Mouse (Mus musculus) layer of hippocampus, adult 9-10 months (tissue): Measurements from ENCODE around the gene Rab1a.
A peak's percentile ranks its signal among the peaks of the same experiment; 100 is the strongest.

ENCODE experiments used
- DNase-seq: peaks from one replicate; pipeline ENCODE4 v3.0.0; 2022; ENCODE audit warnings: low spot score

The Rab1a gene

DNA sequence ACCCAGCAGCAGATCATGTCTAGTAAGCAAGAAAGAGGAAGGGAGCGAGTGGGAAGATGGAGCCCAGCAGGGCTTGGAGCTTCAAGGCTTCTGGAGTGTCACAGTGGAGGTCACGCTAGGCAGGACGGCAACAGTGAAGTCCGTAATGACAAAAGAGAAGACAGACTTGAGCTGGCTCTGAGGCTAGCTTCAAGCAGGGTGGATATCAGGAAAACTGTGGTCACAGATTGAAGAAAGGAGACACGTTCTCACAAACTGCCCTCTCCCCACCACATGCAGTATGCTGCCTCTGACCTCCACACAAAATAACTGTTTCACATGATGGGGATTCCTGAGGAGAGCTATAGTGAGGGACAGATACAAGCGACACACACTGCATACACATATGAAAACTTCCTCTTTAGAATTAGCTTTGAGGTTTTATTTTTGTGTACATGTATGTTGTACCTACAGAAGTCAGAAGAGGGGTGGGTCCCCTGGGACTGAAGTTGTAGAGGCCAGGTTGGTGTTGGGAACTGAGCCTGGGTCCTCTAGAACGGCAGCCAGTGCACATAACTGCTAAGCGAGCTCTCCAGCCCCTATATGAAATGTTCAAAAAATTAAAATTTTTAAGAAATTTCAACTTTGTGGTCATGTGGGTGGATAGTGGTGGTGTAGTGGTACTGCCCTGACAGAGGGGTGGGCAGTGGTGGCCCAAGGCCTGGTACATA lies 46.1 kb downstream of the Rab1a start:
- no peak for DNase-seq

DNA sequence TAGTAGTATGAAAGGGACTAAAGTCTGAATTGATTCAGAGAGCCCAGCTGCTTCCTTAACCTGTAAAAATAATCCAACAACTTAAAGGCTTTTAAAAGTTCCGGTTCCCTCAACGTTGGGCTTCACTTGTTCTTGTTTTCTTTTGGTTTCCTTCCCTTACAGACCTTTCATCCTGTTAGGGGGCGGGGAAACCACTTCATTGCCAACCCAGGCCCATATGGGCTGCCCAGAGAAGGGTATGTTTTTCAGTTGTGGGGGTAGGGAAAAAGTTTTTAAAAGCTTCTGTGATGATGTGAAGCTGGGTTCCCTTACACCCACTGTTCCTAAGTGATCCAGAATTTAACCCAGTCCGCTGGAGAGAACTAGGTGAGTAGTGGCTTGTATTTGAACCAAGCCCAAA lies 47.0 kb downstream of the Rab1a start:
- DNase-seq, result no peak

GRCm38 (mm10) chr11:20248840-20249239 lies 47.6 kb downstream of the Rab1a start:
- no peak for DNase-seq

GRCm38 (mm10) chr11:20249296-20250110 lies 48.3 kb downstream of the Rab1a start, which contains the start of gene Cep68:
TSS of gene Cep68 (minus strand) at chr11:20249429.
- DNase-seq, result peak; percentile 92

GRCm38 (mm10) chr11:20250476-20251178 lies 49.4 kb downstream of the Rab1a start:
- DNase-seq, result no peak

DNA sequence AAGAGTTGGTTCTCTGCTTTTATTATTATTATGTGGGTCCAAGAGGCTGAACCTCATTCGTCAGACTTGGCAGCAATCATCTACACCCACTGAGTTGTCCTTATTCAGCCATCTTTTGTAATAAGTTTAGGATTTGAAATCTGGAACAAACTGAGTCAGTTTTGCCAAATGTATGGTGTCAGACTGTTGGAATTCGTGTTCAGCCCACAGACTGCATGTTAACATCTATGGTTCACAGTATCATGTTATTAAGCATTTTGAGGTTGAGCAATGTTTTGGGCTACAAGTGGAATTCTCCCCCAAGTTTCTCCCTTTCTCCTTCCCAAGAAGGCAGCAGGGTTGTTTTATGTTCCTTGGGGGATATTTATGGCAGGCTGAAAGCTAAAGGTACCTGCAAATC lies 51.9 kb downstream of the Rab1a start:
- no peak for DNase-seq

- DNase-seq, result no peak
These were observed 53.6 kb downstream of the Rab1a start for GRCm38 (mm10) chr11:20254791-20255190.

DNA sequence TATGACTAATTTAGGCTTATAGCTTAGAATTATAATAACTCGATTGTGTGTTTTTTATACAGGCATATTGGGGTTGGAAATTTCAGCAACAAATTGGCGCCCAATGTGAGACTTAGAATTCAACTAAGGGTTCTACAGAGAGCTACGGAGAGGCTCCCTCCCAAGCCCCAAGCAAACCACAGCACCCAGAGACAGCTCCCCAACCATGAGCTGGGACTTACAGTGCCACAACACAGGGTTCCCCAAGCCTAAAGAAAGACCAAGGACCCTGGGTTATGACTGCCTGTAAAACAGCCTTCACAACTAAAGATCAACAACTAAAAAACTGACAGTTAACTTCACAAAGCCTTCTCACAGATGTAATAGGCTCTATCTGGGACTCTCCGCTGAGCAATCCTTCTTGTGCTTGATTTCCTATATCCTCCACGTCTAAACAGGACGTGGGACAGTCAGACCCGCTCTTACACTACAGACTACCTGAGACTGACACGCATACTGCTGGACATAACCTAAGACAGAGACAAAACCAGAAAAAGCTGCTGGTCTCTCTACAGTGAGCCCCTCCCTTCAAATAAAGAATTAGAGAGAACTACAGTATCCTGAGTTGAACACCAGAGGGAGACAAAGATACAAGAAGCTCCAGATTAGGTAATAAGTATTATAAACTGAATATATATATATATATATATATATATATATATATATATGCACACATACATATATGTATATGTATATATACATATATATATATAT lies 61.6 kb downstream of the Rab1a start:
- DNase-seq, result peak; percentile 48

DNA sequence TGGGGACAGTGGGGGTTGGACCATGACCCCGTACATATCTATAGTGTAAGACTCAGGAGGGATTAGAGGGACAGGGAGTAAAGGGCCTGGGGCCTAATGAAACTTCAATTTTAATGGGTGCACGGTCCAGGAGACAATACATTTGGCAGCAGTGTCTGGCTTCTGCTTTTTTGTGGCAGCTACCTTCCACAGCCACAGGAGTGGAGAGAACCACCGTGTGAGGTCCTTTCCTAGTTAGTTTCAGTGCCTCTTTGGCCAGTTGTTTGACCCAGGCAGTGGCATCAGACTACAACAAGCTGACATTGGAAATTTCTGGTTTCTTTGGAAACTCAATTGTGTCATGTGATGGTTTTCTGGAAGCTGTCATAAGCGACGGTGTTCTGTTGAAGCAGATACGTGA lies 68.7 kb downstream of the Rab1a start:
- no peak for DNase-seq

- DNase-seq, result no peak
These were observed 74.7 kb downstream of the Rab1a start for GRCm38 (mm10) chr11:20275974-20276373.
